Mouse (Mus musculus): Measurements from ENCODE around the gene Atf1.

Atf1 gene

DNA sequence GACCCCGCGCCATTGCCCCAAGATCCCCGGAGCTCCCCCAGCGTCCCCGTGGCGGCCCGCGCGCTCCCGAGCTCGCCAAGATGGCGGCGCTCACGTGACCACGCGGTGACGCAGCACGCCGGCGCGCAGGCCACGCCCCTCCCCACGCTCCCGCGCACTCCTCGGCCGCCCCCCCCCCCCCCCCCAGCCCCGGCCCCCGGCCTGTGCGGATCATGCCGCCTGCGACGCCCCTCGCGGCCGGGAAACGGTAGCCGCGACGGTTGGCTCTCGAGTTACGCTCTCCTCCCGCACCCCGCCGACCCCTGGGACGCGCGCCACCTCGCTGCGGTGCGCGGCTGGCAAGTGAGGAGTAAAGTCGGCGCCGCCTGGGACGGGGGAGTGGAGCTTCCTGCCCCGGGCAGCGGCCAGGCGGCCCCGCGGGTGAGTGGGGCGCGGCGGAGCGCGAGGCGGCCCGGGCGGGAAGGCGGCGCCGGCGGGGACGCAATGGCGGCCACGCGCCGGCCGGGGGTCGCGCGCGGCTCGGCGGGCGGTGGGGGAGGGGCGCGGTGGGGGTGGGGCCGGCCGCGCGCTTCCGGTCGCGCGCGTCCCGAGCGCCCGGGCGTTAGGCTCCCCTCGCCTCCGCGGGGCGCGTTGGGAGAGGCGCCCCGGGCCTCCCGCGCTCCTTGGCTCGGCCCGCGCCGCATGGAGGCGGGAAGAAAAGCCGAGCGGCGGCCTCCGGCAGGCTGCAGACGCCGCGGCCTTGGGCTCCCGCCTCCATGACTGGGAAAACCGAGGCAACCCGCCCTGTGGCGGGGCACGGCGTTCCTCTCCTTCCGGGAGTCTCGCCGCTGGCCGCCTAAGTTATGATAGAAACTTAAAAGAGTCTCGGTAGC is at the start of gene Atf1:
TSS of gene Atf1 (plus strand) at position 157 of the 872 bp plus-strand sequence.
- peak; percentile 74 for DNase-seq (ENCODE audit: low read depth, low spot score)

DNA sequence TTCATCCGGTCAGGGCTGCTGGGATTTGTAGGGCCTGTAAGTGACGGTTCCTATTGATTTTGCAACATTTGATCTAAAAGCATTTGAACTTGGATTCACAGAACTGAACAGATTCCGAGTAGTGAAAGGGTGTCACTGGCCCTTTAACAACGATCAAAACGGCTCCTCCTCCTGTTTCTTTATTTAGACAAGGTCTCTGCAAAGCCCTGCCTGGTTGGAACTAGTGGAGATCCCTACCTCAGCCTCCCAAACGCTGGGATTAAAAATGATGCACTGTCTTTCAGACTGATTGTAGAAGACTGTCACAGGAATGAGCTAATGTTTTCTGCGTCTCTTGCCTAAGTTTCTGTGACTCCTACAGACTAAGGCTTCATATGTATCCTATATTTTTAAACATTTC is 49.1 kb upstream of the Atf1 start:
- DNase-seq (ENCODE audit: low read depth, low spot score), result no peak

- no peak for DNase-seq (ENCODE audit: low read depth, low spot score)
These were observed 47.9 kb upstream of the Atf1 start for GRCm38 (mm10) chr15:100179685-100180084.

DNA sequence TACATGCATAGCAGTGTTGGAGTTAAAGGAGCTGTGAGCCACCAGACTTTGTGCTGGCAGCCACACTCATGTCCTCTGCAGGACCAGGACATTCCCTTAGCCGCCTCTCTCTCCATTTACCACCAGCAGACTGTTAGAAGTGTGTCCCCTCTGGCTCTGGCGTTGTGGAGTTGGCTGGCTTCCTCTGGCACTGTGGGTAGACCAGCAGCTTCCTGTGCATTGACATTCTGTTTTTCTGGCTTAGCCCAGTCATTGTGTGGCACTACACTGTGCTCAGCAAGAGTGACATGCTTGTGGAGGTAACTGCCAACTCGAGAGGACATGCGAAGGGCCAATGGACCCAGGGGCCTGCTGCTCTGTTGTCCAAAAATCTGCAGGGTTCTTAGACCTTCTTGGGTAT is 47.4 kb upstream of the Atf1 start:
- peak; percentile 22 for DNase-seq (ENCODE audit: low read depth, low spot score)

- no peak for DNase-seq (ENCODE audit: low read depth, low spot score)
These were observed 45.8 kb upstream of the Atf1 start for GRCm38 (mm10) chr15:100181841-100182240.

- DNase-seq (ENCODE audit: low read depth, low spot score), result no peak
These were observed 44.9 kb upstream of the Atf1 start for GRCm38 (mm10) chr15:100182526-100183280.

DNA sequence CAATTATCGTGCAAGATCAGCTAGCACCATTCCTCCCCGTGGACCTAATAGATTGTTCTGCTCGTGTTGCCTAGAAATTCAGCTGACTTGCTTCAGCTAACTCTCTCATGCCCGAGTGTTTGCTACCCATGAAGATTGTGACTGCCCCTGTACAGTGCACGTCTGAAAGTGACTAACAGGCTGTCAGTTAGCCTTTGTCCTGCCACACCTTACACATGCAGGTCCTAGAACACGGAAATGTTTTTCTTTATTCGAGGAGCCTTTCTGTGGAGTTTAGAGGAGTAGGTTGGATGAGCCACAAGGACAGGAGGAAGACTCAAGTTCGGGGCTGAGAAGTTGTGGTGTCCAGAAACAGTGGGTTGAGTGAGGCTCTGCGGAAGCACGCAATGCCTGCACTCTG is 44.1 kb upstream of the Atf1 start:
- no peak for DNase-seq (ENCODE audit: low read depth, low spot score)

DNA sequence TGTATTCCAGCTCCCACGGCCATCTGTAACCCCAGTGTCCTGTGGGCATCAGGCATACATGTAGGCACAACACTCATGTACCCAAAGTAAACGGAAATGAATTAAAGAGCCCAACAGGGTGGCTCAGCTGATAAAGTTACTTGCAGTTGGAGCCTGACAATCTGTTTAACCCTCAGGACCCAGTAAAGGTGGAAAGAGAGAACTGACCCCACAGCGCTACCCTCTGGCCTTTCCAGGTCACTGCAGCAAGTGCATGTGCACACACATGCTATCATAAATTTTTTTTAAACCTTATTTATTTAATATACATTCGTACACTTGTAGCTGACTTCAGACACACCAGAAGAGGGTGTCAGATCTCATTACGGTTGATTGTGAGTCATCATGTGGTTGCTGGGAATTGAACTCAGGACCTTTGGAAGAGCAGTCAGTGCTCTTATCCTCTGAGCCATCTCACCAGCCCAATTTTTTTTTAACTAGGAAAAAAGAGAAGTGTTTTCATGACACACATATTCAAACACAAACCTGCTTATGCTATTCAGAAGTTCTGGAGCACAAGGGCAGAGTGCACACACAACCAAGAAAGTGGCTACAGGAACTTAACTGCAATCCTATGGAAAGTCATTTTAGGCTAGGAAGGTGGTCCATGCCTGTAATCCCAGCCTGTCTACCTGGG is 42.7 kb upstream of the Atf1 start:
- DNase-seq (ENCODE audit: low read depth, low spot score), result no peak

DNA sequence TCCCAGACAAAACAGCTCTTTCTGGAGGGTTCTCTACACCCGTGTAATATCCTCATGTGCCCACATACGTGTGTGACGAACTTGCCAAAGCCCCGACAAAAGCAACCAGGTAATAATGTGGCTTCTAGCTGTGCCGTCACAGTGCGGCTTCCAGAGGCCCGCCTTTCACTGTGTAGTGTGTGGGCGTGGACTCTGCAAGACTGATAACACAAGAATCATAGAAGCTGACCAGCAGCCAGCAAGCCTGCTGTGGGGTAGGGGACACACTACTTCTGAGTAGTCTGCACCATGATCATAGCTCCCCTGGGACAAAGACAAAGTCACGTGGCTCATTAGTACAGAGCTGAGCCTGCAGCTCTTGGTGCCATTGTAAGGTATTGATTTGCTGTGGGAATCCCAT is 41.4 kb upstream of the Atf1 start:
- DNase-seq (ENCODE audit: low read depth, low spot score), result no peak

- DNase-seq (ENCODE audit: low read depth, low spot score), result no peak
These were observed 40.5 kb upstream of the Atf1 start for GRCm38 (mm10) chr15:100186882-100187672.

- DNase-seq (ENCODE audit: low read depth, low spot score), result no peak
These were observed 39.1 kb upstream of the Atf1 start for GRCm38 (mm10) chr15:100188542-100188941.

- no peak for DNase-seq (ENCODE audit: low read depth, low spot score)
These were observed 38.6 kb upstream of the Atf1 start for GRCm38 (mm10) chr15:100188962-100189404.

DNA sequence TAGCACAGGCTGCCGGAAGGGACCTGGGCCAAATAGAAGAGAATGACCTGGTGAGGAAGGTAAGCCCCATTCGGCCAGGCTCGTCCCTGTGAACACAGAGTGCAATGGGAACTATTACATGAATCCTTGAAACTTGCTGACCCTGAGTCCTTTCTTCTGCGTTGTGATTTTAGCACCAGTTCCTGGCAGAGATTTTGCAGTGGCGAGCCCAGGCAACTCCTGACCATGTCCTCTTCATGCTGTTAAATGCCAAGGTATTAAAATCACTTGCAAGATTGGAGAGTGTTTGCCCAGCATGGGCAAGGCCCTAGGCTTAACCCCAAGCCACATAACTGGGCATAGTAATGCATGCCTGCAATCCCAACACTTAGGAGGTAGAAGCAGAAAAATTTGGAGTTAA is 37.5 kb upstream of the Atf1 start:
- no peak for DNase-seq (ENCODE audit: low read depth, low spot score)

DNA sequence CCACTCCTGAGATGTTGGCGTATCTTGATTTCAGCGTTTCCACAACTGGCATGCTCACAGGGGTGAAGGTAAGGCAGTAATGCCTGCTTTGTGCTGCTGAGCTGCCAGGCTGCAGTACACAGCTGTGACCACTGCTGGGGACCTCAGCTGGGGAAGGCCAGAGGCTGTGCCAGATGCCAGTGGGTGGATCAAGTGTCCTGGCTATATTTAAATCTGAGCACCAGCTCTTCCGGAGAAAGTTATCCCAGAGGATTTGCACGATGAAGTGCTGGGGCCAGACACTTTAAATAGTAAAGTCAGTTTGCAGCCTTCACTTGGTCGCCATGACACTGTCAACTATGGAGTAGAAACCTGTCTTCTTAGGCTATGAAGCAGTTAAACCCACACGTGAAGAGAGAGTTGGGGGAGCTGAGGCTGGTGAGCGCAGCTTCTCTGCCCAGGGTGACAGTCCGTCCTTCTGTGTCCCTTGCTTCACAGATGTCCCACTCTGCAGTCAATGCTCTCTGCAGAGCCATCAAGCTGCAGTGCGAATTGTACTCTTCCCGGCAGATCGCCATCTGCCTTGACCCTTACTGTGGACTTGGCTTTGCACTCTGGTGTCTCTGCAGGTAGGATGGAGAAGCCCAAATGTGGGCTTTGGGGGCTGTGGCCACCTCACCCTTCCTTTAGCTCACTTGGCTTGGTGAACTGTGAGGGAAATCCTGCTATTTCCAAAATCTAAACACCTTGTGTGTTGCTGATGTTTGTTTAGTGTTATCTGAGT is 28.5 kb upstream of the Atf1 start:
- DNase-seq (ENCODE audit: low read depth, low spot score), result no peak

DNA sequence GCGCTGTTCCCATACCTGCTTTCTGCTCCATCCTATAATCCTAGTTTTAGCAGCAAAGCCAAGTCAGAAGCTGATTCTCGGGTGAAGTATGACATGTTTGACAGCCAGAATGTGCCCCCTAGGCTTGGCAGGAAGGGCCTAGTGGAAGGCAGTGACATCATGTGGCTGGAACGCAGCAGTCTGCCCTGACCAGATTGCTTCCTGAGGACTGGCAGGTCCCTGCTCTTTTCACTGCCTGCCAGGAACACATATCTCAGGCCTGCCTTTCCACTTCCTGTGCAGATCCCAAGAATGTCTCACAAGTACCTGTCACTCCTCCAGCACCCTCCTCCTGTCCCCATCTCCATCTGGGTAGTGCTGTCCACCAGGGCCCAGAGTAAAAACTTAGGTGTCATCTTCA is 27.8 kb upstream of the Atf1 start:
- no peak for DNase-seq (ENCODE audit: low read depth, low spot score)

- no peak for DNase-seq (ENCODE audit: low read depth, low spot score)
These were observed 25.8 kb upstream of the Atf1 start for GRCm38 (mm10) chr15:100201806-100202205.

DNA sequence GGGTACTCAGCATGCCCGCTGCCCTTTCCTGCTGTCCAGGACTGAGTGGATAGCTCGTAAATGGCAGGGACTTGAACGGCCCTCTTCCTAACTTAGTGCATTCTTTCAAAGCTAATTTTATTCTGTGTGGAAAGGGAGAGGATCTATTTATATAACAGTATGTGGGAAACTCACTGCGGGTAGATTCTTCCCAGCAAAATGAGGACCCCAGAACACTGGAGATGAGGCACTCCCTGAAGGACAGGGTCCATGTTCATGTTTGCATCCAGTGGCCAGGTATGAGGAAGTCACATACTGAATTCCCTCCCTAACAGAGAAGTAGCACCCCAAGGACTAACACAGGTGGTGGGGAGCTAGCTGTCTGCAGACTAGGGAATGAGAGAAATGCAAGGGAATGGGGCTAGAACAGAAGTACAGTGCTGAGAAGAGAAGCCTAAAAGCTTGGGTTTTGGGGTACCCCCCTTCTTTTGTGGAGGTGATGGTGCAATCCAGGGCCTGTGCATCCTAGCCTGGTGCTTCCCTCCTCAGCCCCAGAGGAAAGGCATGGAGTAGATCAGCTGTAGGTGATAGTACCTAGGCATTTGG is 25.1 kb upstream of the Atf1 start:
- no peak for DNase-seq (ENCODE audit: low read depth, low spot score)

- DNase-seq (ENCODE audit: low read depth, low spot score), result no peak
These were observed 23.0 kb upstream of the Atf1 start for GRCm38 (mm10) chr15:100204574-100204973.

DNA sequence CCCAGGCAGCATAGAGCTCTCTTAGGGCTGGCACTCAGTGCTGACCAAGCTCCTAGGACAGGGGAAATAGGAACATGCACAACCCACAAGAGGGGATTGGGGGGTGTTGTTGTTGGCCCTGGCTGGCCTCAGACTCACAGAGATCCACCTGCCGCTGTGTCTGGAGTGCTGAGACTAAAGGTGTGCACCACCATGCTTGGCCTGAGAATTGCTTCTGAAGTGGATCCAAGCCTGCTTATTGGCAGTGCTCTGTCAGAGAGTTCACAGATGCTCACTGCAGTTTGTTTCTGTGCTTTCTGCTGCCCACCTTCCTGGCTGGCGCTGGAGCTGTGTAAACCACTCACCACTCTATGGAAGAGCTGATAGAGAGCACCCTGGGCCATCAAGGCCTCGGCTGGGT is 17.6 kb upstream of the Atf1 start:
- DNase-seq (ENCODE audit: low read depth, low spot score), result no peak

DNA sequence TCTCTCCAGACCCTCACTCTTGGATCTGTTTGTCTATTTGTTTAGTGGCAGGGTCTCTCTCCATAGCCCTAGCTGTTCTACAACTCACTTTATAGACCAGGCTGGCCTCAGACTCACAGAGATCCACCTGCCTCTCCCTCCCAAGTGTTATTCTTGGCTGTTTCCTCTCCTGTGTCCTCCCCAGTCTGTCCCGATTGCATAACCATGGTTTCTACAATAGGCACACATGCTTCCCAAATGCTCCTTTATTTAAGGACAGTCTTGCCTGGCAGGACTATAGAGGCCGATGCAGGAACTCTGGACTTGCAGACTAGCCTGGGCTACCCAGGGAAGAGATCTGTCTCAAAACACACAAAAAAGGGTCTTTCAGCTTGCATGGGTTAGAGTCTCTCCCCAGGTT is 14.3 kb upstream of the Atf1 start:
- no peak for DNase-seq (ENCODE audit: low read depth, low spot score)

Measured in brain, embryonic 18.5 days (tissue).